Mouse (Mus musculus) cerebellum, adult 2 months (tissue): ENCODE results near the gene Rnf146.

Experiments
- CTCF ChIP-seq: fragments of 200-500 bp; IDR thresholded peaks from 2 replicates; pipeline ENCODE4 v1.5.1; 2011; ENCODE audit warnings: low read depth, mild to moderate bottlenecking, control low read depth, low read length, moderate library complexity, borderline replicate concordance; ENCODE audit not compliant: insufficient read depth
- POLR2A ChIP-seq: fragments of 200-500 bp; IDR thresholded peaks from 2 replicates; pipeline ENCODE4 v1.6.1; 2011; ENCODE audit warnings: low read length, control low read depth, borderline replicate concordance; ENCODE audit not compliant: insufficient read depth

GRCm38 (mm10) chr10:29381558-29381957 lies 19.3 kb upstream of the Rnf146 start:
- TF ChIP-seq CTCF (no peak), POLR2A (no peak)
